Mouse (Mus musculus) embryonic facial prominence, embryonic 12.5 days (tissue): ENCODE data around the gene Chst11. TPM values are rescaled to one million over a fixed set of nuclear protein-coding genes. Genes with fewer than 3 reads are reported as not detected.

Experiments
- ATAC-seq: fragments of 200-750 bp; cut with Nextera tagmentation; 2 replicates; pipeline ENCODE4 v1.8.0; 2017; ENCODE audit not compliant: insufficient number of reproducible peaks, insufficient read depth, low FRiP score, low TSS enrichment
- H3K27ac ChIP-seq: fragments of 300-500 bp; sonication (generic); 2 replicates; pipeline ENCODE4 v1.5.1; 2016; ENCODE audit warnings: mild to moderate bottlenecking
- H3K27me3 ChIP-seq: fragments of 300-500 bp; sonication (generic); 2 replicates; pipeline ENCODE4 v1.6.1; 2016; ENCODE audit warnings: mild to moderate bottlenecking, moderate library complexity
- H3K36me3 ChIP-seq: fragments of 300-500 bp; sonication (generic); 2 replicates; pipeline ENCODE4 v1.6.1; 2016; ENCODE audit warnings: mild to moderate bottlenecking
- H3K4me1 ChIP-seq: fragments of 300-500 bp; sonication (generic); 2 replicates; pipeline ENCODE4 v1.6.1; 2016
- H3K4me2 ChIP-seq: fragments of 300-500 bp; sonication (generic); replicated peaks from 2 replicates; pipeline ENCODE4 v1.6.1; 2016; ENCODE audit warnings: mild to moderate bottlenecking, moderate library complexity
- H3K4me3 ChIP-seq: fragments of 300-500 bp; sonication (generic); 2 replicates; pipeline ENCODE4 v1.5.1; 2016; ENCODE audit warnings: mild to moderate bottlenecking
- H3K9ac ChIP-seq: fragments of 300-500 bp; sonication (generic); 2 replicates; pipeline ENCODE4 v1.6.1; 2016; ENCODE audit warnings: mild to moderate bottlenecking, moderate library complexity
- H3K9me3 ChIP-seq: fragments of 300-500 bp; sonication (generic); 2 replicates; pipeline ENCODE4 v1.6.1; 2016; ENCODE audit warnings: mild to moderate bottlenecking, moderate library complexity
- WGBS: fragments of 180-500 bp; shearing (Covaris S2); methylation state at CpG from one replicate; pipeline ENCODE4 v1.1.7; 2016; 5-methylcytosine and 5-hydroxymethylcytosine counted together
- polyA plus RNA-seq: library from polyadenylated mRNA; unstranded; fragments of >200 nt; fragmentation: Nextera tagmentation; extraction: Ambion mirVana; gene quantifications from 2 replicates; pipeline ENCODE4 v1.2.1, GENCODE M21; 2016

Chst11 gene
- polyA plus RNA-seq, 1 experiment from 2014 or later: 2.4 TPM

GRCm38 (mm10) chr10:83185121-83185520 is 199.8 kb downstream of the Chst11 start:
- ATAC-seq: no peak
- Histone ChIP-seq H3K4me1 (peaks cover 28% of the 10 kb centered on the region), H3K36me3 (no peaks in the 10 kb centered on the region), H3K9me3 (no peaks in the 10 kb centered on the region), H3K9ac (no peak overlapping the region), H3K27me3 (no peaks in the 10 kb centered on the region), H3K27ac (no peak overlapping the region), H3K4me3 (no peak overlapping the region), H3K4me2 (no peak overlapping the region)
- 90% methylated on average over 6 of the region's 6 CpGs for WGBS

GRCm38 (mm10) chr10:83186167-83186566 is 200.9 kb downstream of the Chst11 start:
- 85% methylated on average over 8 of the region's 8 CpGs for WGBS
- no peak overlapping the region for H3K4me3 ChIP-seq
- H3K4me2 ChIP-seq: no peak overlapping the region
- H3K27me3 ChIP-seq: no peaks in the 10 kb centered on the region
- H3K36me3 ChIP-seq: no peaks in the 10 kb centered on the region
- ATAC-seq: no peak
- no peaks in the 10 kb centered on the region for H3K9me3 ChIP-seq
- peaks cover 28% of the 10 kb centered on the region for H3K4me1 ChIP-seq
- no peak overlapping the region for H3K27ac ChIP-seq
- H3K9ac ChIP-seq: no peak overlapping the region

GRCm38 (mm10) chr10:83186984-83187383 is 201.7 kb downstream of the Chst11 start:
- no peaks in the 10 kb centered on the region for H3K9me3 ChIP-seq
- H3K27ac ChIP-seq: no peak overlapping the region
- no peak overlapping the region for H3K4me3 ChIP-seq
- H3K4me2 ChIP-seq: no peak overlapping the region
- peaks cover 22% of the 10 kb centered on the region for H3K4me1 ChIP-seq
- H3K36me3 ChIP-seq: no peaks in the 10 kb centered on the region; the same call in 1 of the 2 replicates
- WGBS: 75% methylated on average over 5 of the region's 5 CpGs
- no peak overlapping the region for H3K9ac ChIP-seq
- no peaks in the 10 kb centered on the region for H3K27me3 ChIP-seq
- ATAC-seq: no peak

GRCm38 (mm10) chr10:83189071-83189470 is 203.8 kb downstream of the Chst11 start:
- Histone ChIP-seq H3K9ac (no peak overlapping the region), H3K9me3 (no peaks in the 10 kb centered on the region), H3K27ac (no peak overlapping the region), H3K27me3 (no peaks in the 10 kb centered on the region), H3K4me3 (no peak overlapping the region), H3K36me3 (no peaks in the 10 kb centered on the region; the same call in 1 of the 2 replicates), H3K4me1 (peaks cover 8% of the 10 kb centered on the region), H3K4me2 (no peak overlapping the region)
- 96% methylated on average over 5 of the region's 5 CpGs for WGBS
- no peak for ATAC-seq

GRCm38 (mm10) chr10:83191476-83191875 is 206.2 kb downstream of the Chst11 start:
- 94% methylated on average over 17 of the region's 17 CpGs for WGBS

GRCm38 (mm10) chr10:83191982-83192381 is 206.7 kb downstream of the Chst11 start:
- Histone ChIP-seq H3K4me2 (no peak overlapping the region), H3K4me1 (no peaks in the 10 kb centered on the region), H3K27ac (no peak overlapping the region), H3K9me3 (no peaks in the 10 kb centered on the region), H3K27me3 (no peaks in the 10 kb centered on the region), H3K4me3 (no peak overlapping the region), H3K36me3 (no peaks in the 10 kb centered on the region; the same call in 1 of the 2 replicates), H3K9ac (no peak overlapping the region)
- 53% methylated on average over 6 of the region's 6 CpGs for WGBS
- ATAC-seq: no peak

More at GRCm38 (mm10) chr10:83191476-83191875, 206.2 kb downstream of the Chst11 start:
- H3K4me2 ChIP-seq: no peak overlapping the region
- H3K4me1 ChIP-seq: no peaks in the 10 kb centered on the region
- no peak overlapping the region for H3K9ac ChIP-seq
- H3K27me3 ChIP-seq: no peaks in the 10 kb centered on the region
- no peaks in the 10 kb centered on the region; the same call in 1 of the 2 replicates for H3K36me3 ChIP-seq
- H3K4me3 ChIP-seq: no peak overlapping the region
- no peaks in the 10 kb centered on the region for H3K9me3 ChIP-seq
- ATAC-seq: no peak
- H3K27ac ChIP-seq: no peak overlapping the region

GRCm38 (mm10) chr10:83197690-83198336 is 212.5 kb downstream of the Chst11 start:
- Histone ChIP-seq H3K9me3 (no peaks in the 10 kb centered on the region), H3K4me1 (no peaks in the 10 kb centered on the region), H3K27me3 (no peaks in the 10 kb centered on the region), H3K9ac (no peak overlapping the region), H3K4me2 (no peak overlapping the region), H3K27ac (no peak overlapping the region), H3K36me3 (0 out of 2 replicates have a peak, but pooled peaks cover 2% of the 10 kb centered on the region), H3K4me3 (no peak overlapping the region)
- ATAC-seq: no peak
- 47% methylated on average over 11 of the region's 11 CpGs for WGBS

- no peak for ATAC-seq
- Histone ChIP-seq H3K4me2 (no peak overlapping the region), H3K36me3 (0 out of 2 replicates have a peak, but pooled peaks cover 2% of the 10 kb centered on the region), H3K27me3 (no peaks in the 10 kb centered on the region), H3K27ac (no peak overlapping the region), H3K9ac (no peak overlapping the region), H3K9me3 (no peaks in the 10 kb centered on the region), H3K4me1 (no peaks in the 10 kb centered on the region), H3K4me3 (no peak overlapping the region)
- WGBS: 86% methylated on average over 5 of the region's 5 CpGs
Observed at GRCm38 (mm10) chr10:83198692-83199091, 213.4 kb downstream of the Chst11 start.

- no peak for ATAC-seq
- no peak overlapping the region for H3K4me2 ChIP-seq
- H3K4me3 ChIP-seq: no peak overlapping the region
- no peak overlapping the region for H3K27ac ChIP-seq
- H3K27me3 ChIP-seq: no peaks in the 10 kb centered on the region
- H3K9ac ChIP-seq: no peak overlapping the region
- H3K9me3 ChIP-seq: no peaks in the 10 kb centered on the region
- 0 out of 2 replicates have a peak, but pooled peaks cover 2% of the 10 kb centered on the region for H3K36me3 ChIP-seq
- WGBS: 79% methylated on average over 9 of the region's 9 CpGs
- no peaks in the 10 kb centered on the region for H3K4me1 ChIP-seq
Observed at GRCm38 (mm10) chr10:83199290-83199689, 214.0 kb downstream of the Chst11 start.

- Histone ChIP-seq H3K9me3 (no peaks in the 10 kb centered on the region), H3K27ac (no peak overlapping the region), H3K4me3 (no peak overlapping the region), H3K9ac (no peak overlapping the region), H3K4me2 (no peak overlapping the region), H3K27me3 (no peaks in the 10 kb centered on the region), H3K36me3 (0 out of 2 replicates have a peak, but pooled peaks cover 2% of the 10 kb centered on the region), H3K4me1 (no peaks in the 10 kb centered on the region)
- no peak for ATAC-seq
- 85% methylated on average over 7 of the region's 7 CpGs for WGBS
Observed at GRCm38 (mm10) chr10:83201525-83201924, 216.2 kb downstream of the Chst11 start.

GRCm38 (mm10) chr10:83202906-83203702 is 217.8 kb downstream of the Chst11 start:
- Histone ChIP-seq H3K27ac (no peak overlapping the region), H3K36me3 (no peaks in the 10 kb centered on the region), H3K27me3 (no peaks in the 10 kb centered on the region), H3K9ac (no peak overlapping the region), H3K4me3 (no peak overlapping the region), H3K4me2 (no peak overlapping the region), H3K4me1 (no peaks in the 10 kb centered on the region), H3K9me3 (no peaks in the 10 kb centered on the region)
- no peak for ATAC-seq
- 86% methylated on average over 14 of the region's 14 CpGs for WGBS

- Histone ChIP-seq H3K4me2 (no peak overlapping the region), H3K4me3 (no peak overlapping the region), H3K4me1 (peaks cover 9% of the 10 kb centered on the region), H3K9me3 (no peaks in the 10 kb centered on the region), H3K27me3 (no peaks in the 10 kb centered on the region), H3K27ac (no peak overlapping the region), H3K9ac (no peak overlapping the region), H3K36me3 (no peaks in the 10 kb centered on the region)
- ATAC-seq: no peak
- WGBS: 86% methylated on average over 7 of the region's 7 CpGs
Observed at GRCm38 (mm10) chr10:83208436-83208835, 223.1 kb downstream of the Chst11 start.
